Mouse (Mus musculus): ENCODE measurements at regions not wholly inside any gene's neighbourhood (a gene's known extent, or its start where the extent isn't known, plus 50 kb on each side); places are given as distances from the start of the nearest gene placed in this dataset.

GRCm38 (mm10) chr11:24397710-24398109 is 319.9 kb downstream of the Bcl11a start:
- DNase-seq, result no peak

GRCm38 (mm10) chr11:24401151-24401550 is 323.3 kb downstream of the Bcl11a start:
- DNase-seq, result no peak

- DNase-seq, result no peak
Observed at GRCm38 (mm10) chr11:24402127-24402526, 324.3 kb downstream of the Bcl11a start.

GRCm38 (mm10) chr11:24414804-24415203 is 336.9 kb downstream of the Bcl11a start:
- peak; percentile 36 to 47 for DNase-seq

- DNase-seq, result no peak
Observed at GRCm38 (mm10) chr11:24422066-24422775, 344.4 kb downstream of the Bcl11a start.

GRCm38 (mm10) chr11:24423278-24423677 is 345.4 kb downstream of the Bcl11a start:
- no peak for DNase-seq

GRCm38 (mm10) chr11:24426995-24427883 is 349.4 kb downstream of the Bcl11a start:
- DNase-seq, result no peak

- no peak for DNase-seq
Observed at GRCm38 (mm10) chr11:24448608-24449007, 370.8 kb downstream of the Bcl11a start.

GRCm38 (mm10) chr11:24452267-24452666 is 374.4 kb downstream of the Bcl11a start:
- no peak for DNase-seq

- DNase-seq, result no peak
Observed at GRCm38 (mm10) chr11:24464642-24465041, 386.8 kb downstream of the Bcl11a start.

GRCm38 (mm10) chr11:24467458-24467857 is 389.6 kb downstream of the Bcl11a start:
- no peak for DNase-seq

GRCm38 (mm10) chr11:24470469-24470868 is 392.6 kb downstream of the Bcl11a start:
- DNase-seq, result no peak

- no peak for DNase-seq
Observed at GRCm38 (mm10) chr11:24472617-24473367, 394.9 kb downstream of the Bcl11a start.

- DNase-seq, result no peak
Observed at GRCm38 (mm10) chr11:24473368-24474010, 395.6 kb downstream of the Bcl11a start.

- no peak for DNase-seq
Observed at GRCm38 (mm10) chr11:24502722-24503424, 425.0 kb downstream of the Bcl11a start.

GRCm38 (mm10) chr11:24515568-24515967 is 437.7 kb downstream of the Bcl11a start:
- no peak for DNase-seq

- DNase-seq, result no peak
Observed at GRCm38 (mm10) chr11:24535462-24535861, 457.6 kb downstream of the Bcl11a start.

GRCm38 (mm10) chr11:24537721-24538120 is 459.9 kb downstream of the Bcl11a start:
- no peak for DNase-seq

GRCm38 (mm10) chr11:24569655-24570054 is 491.8 kb downstream of the Bcl11a start:
- DNase-seq, result no peak

- no peak for DNase-seq
Observed at GRCm38 (mm10) chr11:24613529-24613928, 535.7 kb downstream of the Bcl11a start.

GRCm38 (mm10) chr11:24615436-24615835 is 537.6 kb downstream of the Bcl11a start:
- no peak for DNase-seq

GRCm38 (mm10) chr11:24618586-24618985 is 540.7 kb downstream of the Bcl11a start:
- DNase-seq, result no peak

All from B cell, adult 2 months (primary cell).